Mouse (Mus musculus) heart, adult 2 months (tissue): ENCODE data around the gene Gm33543. TPM values are rescaled to one million over a fixed set of nuclear protein-coding genes. Genes with fewer than 3 reads are reported as not detected.
A peak's percentile ranks its signal among the peaks of the same experiment; 100 is the strongest.

Source experiments
- DNase-seq, 2 experiments: peaks; one replicate each; pipeline ENCODE4 v3.0.0; 2021
- H3K27ac ChIP-seq: fragments of 200-600 bp; 2 replicates; pipeline ENCODE4 v1.8.1; 2022
- H3K27me3 ChIP-seq: fragments of 200-500 bp; 2 replicates; pipeline ENCODE4 v1.6.1; 2012; ENCODE audit warnings: mild to moderate bottlenecking, low read length, inconsistent platforms, mixed read lengths; ENCODE audit not compliant: control insufficient read depth, insufficient read depth
- H3K36me3 ChIP-seq: fragments of 200-500 bp; 2 replicates; pipeline ENCODE4 v1.6.1; 2012; ENCODE audit warnings: low read length, inconsistent platforms; ENCODE audit not compliant: control insufficient read depth, insufficient read depth
- H3K4me1 ChIP-seq: fragments of 200-500 bp; 2 replicates; pipeline ENCODE4 v1.6.1; 2011; ENCODE audit warnings: low read length; ENCODE audit not compliant: control insufficient read depth, insufficient read depth
- H3K4me3 ChIP-seq: fragments of 200-600 bp; 2 replicates; pipeline ENCODE4 v1.8.1; 2022
- H3K79me2 ChIP-seq: fragments of 200-500 bp; replicated peaks from 2 replicates; pipeline ENCODE4 v1.6.1; 2012; ENCODE audit warnings: mild to moderate bottlenecking, inconsistent platforms, low read length, moderate library complexity, mixed read lengths; ENCODE audit not compliant: control insufficient read depth, insufficient read depth
- H3K9ac ChIP-seq: fragments of 200-500 bp; 2 replicates; pipeline ENCODE4 v1.6.1; 2012; ENCODE audit warnings: low read depth, mild to moderate bottlenecking, control low read depth, inconsistent platforms, low read length, mixed read lengths
- CTCF ChIP-seq: fragments of 200-600 bp; IDR thresholded peaks from 2 replicates; pipeline ENCODE4 v1.8.1; 2022; ENCODE audit warnings: antibody characterized with exemption, mild to moderate bottlenecking, moderate library complexity
- EP300 ChIP-seq: fragments of 200-500 bp; IDR thresholded peaks from 2 replicates; pipeline ENCODE4 v1.6.1; 2011; ENCODE audit warnings: low read depth, low read length, control low read depth; ENCODE audit not compliant: insufficient read depth
- POLR2A ChIP-seq: fragments of 200-500 bp; IDR thresholded peaks from 2 replicates; pipeline ENCODE4 v1.6.1; 2011; ENCODE audit warnings: mild to moderate bottlenecking, low read depth, low read length, control low read depth; ENCODE audit not compliant: insufficient read depth
- WGBS: fragments of 180-500 bp; shearing (Covaris S2); methylation state at CpG from one replicate; pipeline ENCODE4 v1.1.7; 2018; 5-methylcytosine and 5-hydroxymethylcytosine counted together
- intact Hi-C: fragments of 180-260 bp; cut with DNase I; formaldehyde crosslinking; loops from one replicate; pipeline ENCODE4 v1.15.1; 2025
- polyA plus RNA-seq: library from polyadenylated mRNA; depleted of rRNA; stranded (reverse); fragments of >200 nt; gene quantifications from 2 replicates; pipeline ENCODE4 v1.2.3, GENCODE M21; 2012
- total RNA-seq, 2 experiments: library from RNA; stranded (reverse); gene quantifications; 2 replicates each; pipeline ENCODE4 v1.2.3; 2021

Gm33543 gene
- total and polyA plus RNA-seq, 3 experiments, result 2.1 to 4.7 (median 4.1) TPM

DNA sequence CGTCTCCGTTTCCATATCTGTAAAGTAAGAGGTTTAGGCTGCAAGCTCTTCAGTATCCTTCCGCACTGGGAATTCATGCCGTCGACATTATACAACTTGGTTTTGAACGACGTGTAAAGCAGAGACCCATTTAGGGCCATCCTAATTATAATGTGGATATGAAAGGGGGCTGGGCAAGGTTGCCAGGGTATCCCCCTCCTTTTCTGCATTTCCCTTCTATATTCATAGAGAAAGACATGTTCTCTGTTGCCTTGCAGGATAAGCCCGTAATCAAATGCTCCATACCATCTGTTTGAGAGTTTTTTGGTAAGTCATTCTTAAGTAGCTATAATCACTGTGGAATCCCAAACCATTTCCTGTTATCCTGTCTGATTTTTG is 51.3 kb downstream of the Gm33543 start:
- DNase-seq, result no peak
- no peak overlapping the region for H3K9ac ChIP-seq
- no peak overlapping the region for H3K4me3 ChIP-seq
- no peaks in the 10 kb centered on the region for H3K27me3 ChIP-seq
- H3K79me2 ChIP-seq, result no peaks in the 10 kb centered on the region
- no peaks in the 10 kb centered on the region; the same call in 1 of the 2 replicates for H3K4me1 ChIP-seq
- intact Hi-C loops, result no loop called here
- peaks cover 3% of the 10 kb centered on the region for H3K36me3 ChIP-seq
- no peak for TF ChIP-seq POLR2A
- no peak for TF ChIP-seq EP300
- no peak for TF ChIP-seq CTCF
- H3K27ac ChIP-seq, result peak overlapping the region; percentile 65
- WGBS, result 76% methylated on average over 8 of the region's 8 CpGs

DNA sequence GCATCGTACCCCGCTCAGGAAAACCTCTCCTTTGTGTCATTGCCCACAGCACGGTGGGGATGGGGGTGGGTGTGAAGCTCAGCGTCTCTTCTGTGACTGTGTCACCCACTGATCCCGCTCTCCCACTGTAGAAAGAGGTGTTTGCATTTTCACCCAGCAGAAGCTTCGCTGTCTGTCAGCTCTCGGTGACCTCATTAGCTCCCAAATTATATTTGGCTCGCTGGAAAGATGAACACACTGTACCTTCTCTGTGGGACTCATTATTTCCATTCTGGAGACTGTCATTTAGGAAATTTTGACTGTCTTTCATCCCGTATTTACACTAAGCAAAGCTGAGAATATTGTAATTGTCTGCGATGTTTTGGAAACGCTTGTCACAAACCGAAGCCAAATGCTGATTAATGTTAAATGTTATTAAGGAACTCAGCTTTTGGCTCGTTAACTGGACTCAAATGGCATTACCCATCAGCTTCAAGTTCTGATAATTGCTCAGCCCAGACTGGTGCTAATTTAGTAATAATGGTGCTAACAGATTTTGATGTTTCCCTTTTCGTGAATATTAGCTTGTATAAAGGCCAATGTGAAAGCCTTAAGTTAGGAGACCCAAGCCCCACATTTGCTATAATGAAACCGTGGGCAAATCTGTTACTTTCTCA is 51.8 kb downstream of the Gm33543 start:
- Histone ChIP-seq H3K9ac (no peak overlapping the region), H3K36me3 (peaks cover 3% of the 10 kb centered on the region), H3K27me3 (no peaks in the 10 kb centered on the region), H3K4me3 (no peak overlapping the region), H3K4me1 (no peaks in the 10 kb centered on the region; the same call in 1 of the 2 replicates), H3K79me2 (no peaks in the 10 kb centered on the region), H3K27ac (peak overlapping the region; percentile 65)
- peak in 1 of 2 experiments; percentile 26 for DNase-seq
- 61% methylated on average over 15 of the region's 15 CpGs for WGBS
- intact Hi-C loops, result no loop called here
- TF ChIP-seq EP300 (no peak), CTCF (no peak), POLR2A (no peak)

DNA sequence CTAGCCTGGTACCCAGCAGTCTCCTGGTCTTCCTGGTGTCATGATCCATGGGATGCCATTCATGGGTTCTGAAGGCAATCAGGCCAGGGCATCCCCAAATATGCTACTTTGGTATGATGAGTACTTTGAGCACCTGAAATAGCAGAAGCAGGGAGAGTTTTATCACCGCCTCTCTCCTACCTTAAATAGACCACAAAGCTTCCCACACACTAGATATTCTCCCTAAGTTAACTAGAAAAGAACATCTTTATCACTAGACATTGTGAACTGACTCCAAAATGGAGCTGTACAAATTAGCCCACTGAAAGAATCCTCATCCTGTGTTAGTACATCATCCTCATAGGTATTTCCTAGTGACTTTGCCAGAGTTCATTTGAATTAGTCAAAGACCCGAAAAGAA is 55.6 kb downstream of the Gm33543 start:
- WGBS, result 86% methylated on average over 2 of the region's 2 CpGs
- no peak overlapping the region for H3K4me3 ChIP-seq
- H3K27me3 ChIP-seq, result no peaks in the 10 kb centered on the region
- no peak overlapping the region for H3K27ac ChIP-seq
- H3K4me1 ChIP-seq, result no peaks in the 10 kb centered on the region; the same call in 1 of the 2 replicates
- intact Hi-C loops, result no loop called here
- H3K9ac ChIP-seq, result no peak overlapping the region
- no peak for TF ChIP-seq CTCF
- no peak for TF ChIP-seq EP300
- no peak for TF ChIP-seq POLR2A
- no peaks in the 10 kb centered on the region for H3K79me2 ChIP-seq
- no peak for DNase-seq
- H3K36me3 ChIP-seq, result peaks cover 3% of the 10 kb centered on the region

DNA sequence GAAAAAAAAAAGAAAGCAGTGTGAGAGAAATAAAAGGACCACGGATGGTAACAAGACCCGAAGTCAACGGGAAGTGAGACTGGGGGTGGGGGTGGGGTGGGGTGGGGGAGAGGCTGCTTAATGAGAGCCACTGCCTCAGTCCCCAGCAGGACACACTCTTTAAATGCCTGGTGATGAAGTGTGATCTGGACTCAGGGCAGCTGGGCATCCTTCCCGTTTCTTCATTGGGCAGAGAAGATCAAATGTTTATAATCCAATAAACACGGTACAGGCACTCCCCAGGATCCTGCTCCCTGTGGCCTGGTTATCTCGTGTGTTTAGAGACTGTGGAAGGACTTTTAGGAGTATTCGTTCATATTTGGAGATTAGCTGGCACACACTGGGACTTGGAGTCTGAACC is 57.9 kb downstream of the Gm33543 start:
- Histone ChIP-seq H3K27ac (no peak overlapping the region), H3K4me3 (no peak overlapping the region), H3K79me2 (no peaks in the 10 kb centered on the region), H3K27me3 (no peaks in the 10 kb centered on the region), H3K9ac (no peak overlapping the region), H3K36me3 (no peaks in the 10 kb centered on the region), H3K4me1 (peaks cover 3% of the 10 kb centered on the region; the same call in 1 of the 2 replicates)
- 49% methylated on average over 7 of the region's 7 CpGs for WGBS
- no peak for DNase-seq
- TF ChIP-seq EP300, result no peak
- no peak for TF ChIP-seq POLR2A
- no peak for TF ChIP-seq CTCF
- intact Hi-C loops, result no loop called here

DNA sequence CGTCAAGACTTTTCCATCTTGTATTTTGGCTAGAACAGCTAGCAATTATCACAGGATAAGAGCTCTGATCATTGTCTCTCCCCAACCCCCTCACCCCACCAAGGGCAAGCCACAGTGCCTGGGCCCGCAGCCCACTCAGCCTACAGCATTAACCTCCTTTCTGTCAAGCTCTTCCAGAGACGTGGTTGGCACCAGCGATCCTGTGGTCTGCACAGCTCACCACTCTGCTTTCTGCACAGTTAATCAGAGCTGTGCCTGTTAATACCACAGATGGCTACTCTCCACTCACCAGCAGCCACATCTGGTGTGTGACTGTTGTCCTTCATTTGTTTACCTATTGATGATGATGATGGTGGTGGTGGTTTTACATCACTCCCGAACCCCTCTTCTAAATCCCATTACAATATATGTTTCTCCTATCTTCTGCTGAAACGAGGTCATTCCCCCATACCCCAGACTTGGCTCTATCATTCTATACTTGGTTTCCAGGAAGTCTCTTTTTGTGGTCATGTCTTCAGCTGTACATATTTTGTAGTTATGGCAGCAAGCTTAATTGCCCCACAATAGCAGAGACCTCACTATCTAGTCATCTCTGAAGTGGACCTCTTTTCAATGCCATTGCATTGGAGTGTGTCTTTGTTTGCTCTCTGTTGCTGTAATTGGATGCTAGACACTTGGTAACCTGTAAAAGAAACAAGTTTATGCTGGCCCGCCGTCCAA is 61.7 kb downstream of the Gm33543 start:
- 73% methylated on average over 8 of the region's 8 CpGs for WGBS
- DNase-seq, result no peak
- no peaks in the 10 kb centered on the region for H3K36me3 ChIP-seq
- intact Hi-C loops, result no loop called here
- H3K4me3 ChIP-seq, result no peak overlapping the region
- no peaks in the 10 kb centered on the region for H3K27me3 ChIP-seq
- no peak overlapping the region for H3K9ac ChIP-seq
- no peak overlapping the region for H3K27ac ChIP-seq
- TF ChIP-seq POLR2A, result no peak
- no peak for TF ChIP-seq CTCF
- no peak for TF ChIP-seq EP300
- H3K4me1 ChIP-seq, result peaks cover 3% of the 10 kb centered on the region; the same call in 1 of the 2 replicates
- no peaks in the 10 kb centered on the region for H3K79me2 ChIP-seq
